Mouse (Mus musculus) neural tube, embryonic 11.5 days (tissue): ENCODE data around the gene Zfp827. TPM values are rescaled to one million over a fixed set of nuclear protein-coding genes. Genes with fewer than 3 reads are reported as not detected.
"Not testable (repeated sequence)": the region's sequence is repeated elsewhere in the genome, so short reads cannot be mapped to it uniquely, and the experiment has no call there.

ENCODE experiments used
- ATAC-seq: fragments of 200-750 bp; cut with Nextera tagmentation; 2 replicates; pipeline ENCODE4 v1.8.0; 2017; ENCODE audit warnings: moderate number of reproducible peaks, mild to moderate bottlenecking, moderate TSS enrichment, moderate library complexity; ENCODE audit not compliant: insufficient read depth, low FRiP score, low TSS enrichment
- DNase-seq: peaks from one replicate; pipeline ENCODE4 v3.0.0-alpha.2; 2015; ENCODE audit warnings: low spot score
- H3K27ac ChIP-seq: fragments of 300-500 bp; sonication (generic); 2 replicates; pipeline ENCODE4 v1.5.1; 2014; ENCODE audit warnings: low read depth, mild to moderate bottlenecking, low read length
- H3K27me3 ChIP-seq: fragments of 300-500 bp; sonication (generic); 2 replicates; pipeline ENCODE4 v1.6.1; 2014; ENCODE audit warnings: mild to moderate bottlenecking, low read length, mixed read lengths; ENCODE audit not compliant: control insufficient read depth, insufficient read depth
- H3K36me3 ChIP-seq: fragments of 300-500 bp; sonication (generic); 2 replicates; pipeline ENCODE4 v1.6.1; 2014; ENCODE audit warnings: mild to moderate bottlenecking, low read length, moderate library complexity, mixed read lengths; ENCODE audit not compliant: control insufficient read depth, insufficient read depth
- H3K4me1 ChIP-seq: fragments of 300-500 bp; sonication (generic); 2 replicates; pipeline ENCODE4 v1.6.1; 2014; ENCODE audit warnings: low read length, mixed read lengths; ENCODE audit not compliant: control insufficient read depth, insufficient read depth
- H3K4me2 ChIP-seq: fragments of 300-500 bp; sonication (generic); 2 replicates; pipeline ENCODE4 v1.6.1; 2014; ENCODE audit warnings: low read depth, mild to moderate bottlenecking, moderate library complexity
- H3K4me3 ChIP-seq: fragments of 300-500 bp; sonication (generic); 2 replicates; pipeline ENCODE4 v1.5.1; 2014; ENCODE audit warnings: low read depth, low read length
- H3K9ac ChIP-seq: fragments of 300-500 bp; sonication (generic); 2 replicates; pipeline ENCODE4 v1.6.1; 2014; ENCODE audit warnings: mild to moderate bottlenecking, low read length
- H3K9me3 ChIP-seq: fragments of 300-500 bp; sonication (generic); 2 replicates; pipeline ENCODE4 v1.6.1; 2016; ENCODE audit warnings: low read length; ENCODE audit not compliant: control insufficient read depth
- WGBS: fragments of 180-500 bp; shearing (Covaris S2); extraction: QIAGEN DNeasy Blood & Tissue Kit; methylation state at CpG from one replicate; pipeline ENCODE4 v1.1.7; 2014; 5-methylcytosine and 5-hydroxymethylcytosine counted together
- polyA plus RNA-seq: library from polyadenylated mRNA; unstranded; fragments of >200 nt; fragmentation: Nextera tagmentation; extraction: Ambion mirVana; gene quantifications from 2 replicates; pipeline ENCODE4 v1.2.1, GENCODE M21; 2014

Gene Zfp827
- polyA plus RNA-seq, 1 experiment from 2014 or later: 12.5 TPM

DNA sequence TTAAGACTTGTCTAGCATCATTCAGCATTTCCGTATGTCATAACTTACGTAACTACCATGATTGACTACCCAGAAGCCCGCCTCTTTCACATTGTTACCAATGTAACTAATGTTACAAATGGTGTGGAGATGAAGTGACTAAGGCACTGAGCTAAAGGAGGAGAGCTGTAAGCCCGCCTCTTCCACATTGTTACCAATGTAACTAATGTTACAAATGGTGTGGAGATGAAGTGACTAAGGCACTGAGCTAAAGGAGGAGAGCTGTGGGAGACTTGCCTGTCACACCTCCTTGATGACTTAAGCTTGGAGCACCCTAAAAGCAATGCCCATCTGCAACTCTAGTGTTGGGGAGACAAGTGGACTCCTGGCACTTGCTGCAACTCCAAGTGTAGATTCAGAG is 100.3 kb downstream of the Zfp827 start:
- ATAC-seq, H3K4me3 ChIP-seq, H3K27me3 ChIP-seq, H3K4me2 ChIP-seq, H3K36me3 ChIP-seq, H3K9me3 ChIP-seq, DNase-seq, H3K27ac ChIP-seq, H3K4me1 ChIP-seq, H3K9ac ChIP-seq: not testable (repeated sequence)
- WGBS: 92% methylated on average over 4 of the region's 4 CpGs

GRCm38 (mm10) chr8:79139614-79140013 is 111.4 kb downstream of the Zfp827 start:
- ATAC-seq: no peak
- Histone ChIP-seq H3K27ac (no peak overlapping the region), H3K4me2 (no peak overlapping the region), H3K9ac (no peak overlapping the region), H3K4me3 (no peak overlapping the region), H3K4me1 (no peaks in the 10 kb centered on the region), H3K27me3 (no peaks in the 10 kb centered on the region), H3K36me3 (peaks cover 5% of the 10 kb centered on the region), H3K9me3 (no peaks in the 10 kb centered on the region)
- WGBS: 96% methylated on average over 4 of the region's 4 CpGs
- DNase-seq: no peak

DNA sequence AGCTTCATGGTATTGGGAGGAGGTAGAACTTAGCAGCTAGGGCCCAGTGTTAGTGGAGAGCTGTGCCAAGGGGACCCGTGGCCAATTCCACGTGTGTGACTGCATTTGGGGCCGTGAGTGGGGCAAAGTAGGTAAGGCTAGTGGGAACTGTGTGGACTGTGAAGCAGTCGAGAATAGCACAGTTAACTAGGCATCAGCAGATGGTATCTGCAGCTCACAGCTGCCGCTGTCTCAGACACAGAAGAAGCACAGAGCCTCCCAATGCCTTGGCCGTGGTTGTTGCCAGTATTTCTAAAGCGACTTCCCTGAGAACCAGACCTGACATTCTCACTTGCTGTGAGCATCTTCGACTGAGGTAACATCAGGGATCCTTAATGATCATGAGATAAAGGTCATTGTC is 112.7 kb downstream of the Zfp827 start:
- Histone ChIP-seq H3K27me3 (no peaks in the 10 kb centered on the region), H3K4me2 (no peak overlapping the region), H3K9ac (no peak overlapping the region), H3K4me3 (no peak overlapping the region), H3K4me1 (no peaks in the 10 kb centered on the region), H3K27ac (no peak overlapping the region), H3K9me3 (no peaks in the 10 kb centered on the region), H3K36me3 (peaks cover 5% of the 10 kb centered on the region)
- DNase-seq (no peak), ATAC-seq (no peak)
- WGBS: 92% methylated on average over 8 of the region's 8 CpGs

- no peak overlapping the region for H3K4me2 ChIP-seq
- no peaks in the 10 kb centered on the region for H3K4me1 ChIP-seq
- no peak overlapping the region for H3K9ac ChIP-seq
- 84% methylated on average over 11 of the region's 11 CpGs for WGBS
- DNase-seq (no peak), ATAC-seq (no peak)
- no peaks in the 10 kb centered on the region for H3K9me3 ChIP-seq
- no peaks in the 10 kb centered on the region for H3K27me3 ChIP-seq
- peaks cover 5% of the 10 kb centered on the region for H3K36me3 ChIP-seq
- no peak overlapping the region for H3K4me3 ChIP-seq
- H3K27ac ChIP-seq: no peak overlapping the region
These were observed 113.4 kb downstream of the Zfp827 start for GRCm38 (mm10) chr8:79141592-79141991.

GRCm38 (mm10) chr8:79143729-79144128 is 115.5 kb downstream of the Zfp827 start:
- WGBS: 94% methylated on average over 3 of the region's 3 CpGs
- H3K9me3 ChIP-seq: no peaks in the 10 kb centered on the region
- DNase-seq: no peak

DNA sequence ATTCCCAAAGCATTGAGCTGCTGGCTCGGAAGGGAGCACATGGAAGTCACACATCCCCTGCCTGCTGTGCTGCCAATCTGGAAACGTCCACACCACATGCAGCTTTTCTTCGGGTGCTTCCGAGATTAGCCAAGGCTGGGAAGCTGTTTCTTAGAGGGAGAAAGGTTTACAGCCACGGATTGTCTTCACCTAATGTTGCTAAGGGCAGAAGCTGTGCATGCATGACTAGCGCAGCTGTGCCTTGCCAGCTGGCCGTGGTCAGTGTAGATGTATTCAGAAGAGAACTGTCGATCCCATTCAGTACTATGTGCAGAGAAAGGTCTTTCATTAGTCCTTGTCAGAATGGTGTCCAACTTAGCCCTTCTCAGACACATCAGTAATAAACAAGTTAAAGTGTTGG is 117.0 kb downstream of the Zfp827 start:
- no peak for ATAC-seq
- Histone ChIP-seq H3K27ac (no peak overlapping the region), H3K9me3 (no peaks in the 10 kb centered on the region), H3K9ac (no peak overlapping the region), H3K27me3 (no peaks in the 10 kb centered on the region), H3K36me3 (no peaks in the 10 kb centered on the region), H3K4me3 (no peak overlapping the region), H3K4me1 (no peaks in the 10 kb centered on the region), H3K4me2 (no peak overlapping the region)
- DNase-seq: no peak
- WGBS: 85% methylated on average over 8 of the region's 8 CpGs

More at GRCm38 (mm10) chr8:79143729-79144128, 115.5 kb downstream of the Zfp827 start:
- peaks cover 2% of the 10 kb centered on the region; the same call in 1 of the 2 replicates for H3K36me3 ChIP-seq
- no peak for ATAC-seq
- no peak overlapping the region for H3K4me3 ChIP-seq
- no peak overlapping the region for H3K4me2 ChIP-seq
- H3K27ac ChIP-seq: no peak overlapping the region
- no peaks in the 10 kb centered on the region for H3K4me1 ChIP-seq
- H3K27me3 ChIP-seq: no peaks in the 10 kb centered on the region
- H3K9ac ChIP-seq: no peak overlapping the region

- Histone ChIP-seq H3K4me1 (no peaks in the 10 kb centered on the region), H3K27ac (no peak overlapping the region), H3K9ac (no peak overlapping the region), H3K9me3 (no peaks in the 10 kb centered on the region), H3K4me2 (no peak overlapping the region), H3K36me3 (no peaks in the 10 kb centered on the region), H3K27me3 (no peaks in the 10 kb centered on the region), H3K4me3 (no peak overlapping the region)
- DNase-seq: no peak
- ATAC-seq: no peak
- 95% methylated on average over 10 of the region's 10 CpGs for WGBS
These were observed 117.4 kb downstream of the Zfp827 start for GRCm38 (mm10) chr8:79145626-79146025.

GRCm38 (mm10) chr8:79148799-79149198 is 120.6 kb downstream of the Zfp827 start:
- Histone ChIP-seq H3K27me3 (no peaks in the 10 kb centered on the region), H3K36me3 (peaks cover 3% of the 10 kb centered on the region), H3K9me3 (no peaks in the 10 kb centered on the region), H3K4me1 (no peaks in the 10 kb centered on the region), H3K4me2 (no peak overlapping the region), H3K9ac (no peak overlapping the region), H3K27ac (no peak overlapping the region), H3K4me3 (no peak overlapping the region)
- WGBS: 91% methylated on average over 10 of the region's 10 CpGs
- DNase-seq: no peak
- ATAC-seq: no peak

DNA sequence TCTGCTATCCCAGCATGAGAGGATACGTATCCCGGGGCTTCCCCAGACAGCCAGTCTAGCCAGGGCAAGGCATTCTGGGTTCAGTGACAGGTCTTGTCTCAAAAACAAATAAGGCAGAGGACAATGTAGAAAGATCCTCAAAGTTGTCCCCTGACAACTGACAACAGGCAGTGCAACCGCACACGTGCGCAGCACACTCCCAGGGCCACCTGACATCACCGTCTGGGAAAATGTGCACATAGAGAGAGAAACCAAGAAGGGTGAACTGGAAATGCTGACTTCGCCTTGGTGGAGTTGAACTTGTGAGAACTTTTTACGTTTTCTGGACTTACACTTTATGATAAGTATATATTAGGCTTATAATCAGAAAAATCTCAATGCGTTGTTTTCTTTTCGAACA is 121.6 kb downstream of the Zfp827 start:
- ATAC-seq: no peak
- H3K36me3 ChIP-seq: peaks cover 3% of the 10 kb centered on the region

More for the DNA sequence above, 121.6 kb downstream of the Zfp827 start:
- Histone ChIP-seq H3K4me2 (no peak overlapping the region), H3K9me3 (no peaks in the 10 kb centered on the region), H3K27ac (no peak overlapping the region), H3K4me3 (no peak overlapping the region), H3K27me3 (no peaks in the 10 kb centered on the region), H3K9ac (no peak overlapping the region), H3K4me1 (no peaks in the 10 kb centered on the region)
- 93% methylated on average over 10 of the region's 10 CpGs for WGBS
- DNase-seq: no peak
